Mouse (Mus musculus): ENCODE measurements around the gene Unc5b. TPM values are rescaled to one million over a fixed set of nuclear protein-coding genes. Genes with fewer than 3 reads are reported as not detected.

Unc5b gene
- total and polyA plus RNA-seq, 3 experiments = 0.04 to 0.21 (median 0.06) TPM

GRCm38 (mm10) chr10:60753261-60753660, 78.1 kb downstream of the Unc5b start:
- Histone ChIP-seq H3K9me3 (replicated peaks; ENCODE audit: low read length) (peaks cover 17% of the 10 kb centered on the region), H3K9ac (ENCODE audit: insufficient read depth, low read depth) (0 out of 2 replicates have a peak overlapping the region, but pooled peaks have one; percentile 5), H3K4me1 (ENCODE audit: control insufficient read depth in 1 of 2, insufficient read depth in 2 of 2) (peaks cover 23 to 44% of the 10 kb centered on the region in 2 experiments), H3K36me3 (replicated peaks in 1 of 2; ENCODE audit: control insufficient read depth in 1 of 2, insufficient read depth in 1 of 2, low read length in 1 of 2) (peaks cover 12 to 24% of the 10 kb centered on the region in 2 experiments), H3K4me3 (replicated peaks in 1 of 3; ENCODE audit: low read depth in 2 of 3, low read length in 2 of 3, poor library complexity in 1 of 3) (no peak overlapping the region), H3K27ac (ENCODE audit: insufficient read depth, low read depth) (no peak overlapping the region), H3K79me2 (replicated peaks; ENCODE audit: control insufficient read depth, extremely low read depth, insufficient read depth, poor library complexity, severe bottlenecking) (no peaks in the 10 kb centered on the region), H3K27me3 (replicated peaks) (peaks cover 7% of the 10 kb centered on the region), H3K4me2 (ENCODE audit: insufficient read depth, low read depth, poor library complexity, severe bottlenecking) (no peak overlapping the region)
- dilution Hi-C loops (cut with MboI; ENCODE audit: extremely low pct_ligation_motif_present, extremely low pct_unique_long_range_greater_than_20kb, low sequenced_read_pairs) (loop anchor here (25.0 kb wide), 1 partner anchor 309 kb away; no protein-coding TSS in a partner anchor), in situ Hi-C loops (cut with MboI; ENCODE audit: low pct_ligation_motif_present, low pct_unique_long_range_greater_than_20kb, low sequenced_read_pairs) (loop anchor here (5.0 to 10.0 kb wide), 3 partner anchors 56 to 448 kb away; partner anchors contain the start of gene Cdh23)
- TF ChIP-seq RAD21 (IDR thresholded peaks at IDR 0.05; ENCODE audit: low read depth, low read length) (no peak), POLR2AphosphoS2 (IDR thresholded peaks at IDR 0.05; ENCODE audit: low read depth, low read length) (no peak), MEF2A (IDR thresholded peaks at IDR 0.05; ENCODE audit: borderline replicate concordance, low read depth, low read length) (no peak), CHD2 (IDR thresholded peaks at IDR 0.05; ENCODE audit: low read length) (no peak), ELF1 (IDR thresholded peaks at IDR 0.05; ENCODE audit: low read depth, low read length) (no peak), RCOR1 (conservative IDR thresholded peaks at IDR 0.05; ENCODE audit: low read depth, low read length) (no peak), MAX (IDR thresholded peaks at IDR 0.05; ENCODE audit: low read length) (no peak), E2F4 (IDR thresholded peaks at IDR 0.05; ENCODE audit: insufficient replicate concordance, low read depth, low read length) (no peak), SMC3 (IDR thresholded peaks at IDR 0.05; ENCODE audit: low read depth, low read length) (no peak), HCFC1 (IDR thresholded peaks at IDR 0.05; ENCODE audit: low read depth, low read length) (no peak), TBP (conservative IDR thresholded peaks at IDR 0.05; ENCODE audit: low read depth, low read length) (no peak), ZNF384 (IDR thresholded peaks at IDR 0.05; ENCODE audit: low read depth, low read length) (no peak), TCF12 (IDR thresholded peaks at IDR 0.05; ENCODE audit: low read depth, low read length) (no peak), IRF4 (IDR thresholded peaks at IDR 0.05; ENCODE audit: low read depth, low read length) (no peak), MAZ (IDR thresholded peaks at IDR 0.05; ENCODE audit: low read depth, low read length) (no peak), POLR2A (IDR thresholded peaks at IDR 0.05; ENCODE audit: low read depth, low read length) (no peak), CHD1 (IDR thresholded peaks at IDR 0.05; ENCODE audit: low read depth, low read length) (no peak)
- no peak for DNase-seq (ENCODE audit: extremely low read depth)

- in situ Hi-C loops (cut with MboI; ENCODE audit: low pct_ligation_motif_present, low pct_unique_long_range_greater_than_20kb, low sequenced_read_pairs) (loop anchor here (5.0 to 10.0 kb wide), 3 partner anchors 55 to 448 kb away; partner anchors contain the start of gene Cdh23), dilution Hi-C loops (cut with MboI; ENCODE audit: extremely low pct_ligation_motif_present, extremely low pct_unique_long_range_greater_than_20kb, low sequenced_read_pairs) (loop anchor here (25.0 kb wide), 1 partner anchor 310 kb away; no protein-coding TSS in a partner anchor)
- H3K4me2 ChIP-seq (ENCODE audit: insufficient read depth, low read depth, poor library complexity, severe bottlenecking) = peak within 1 kb of the TSS; percentile 48
- no peaks in the 10 kb centered on the region for H3K79me2 ChIP-seq (replicated peaks; ENCODE audit: control insufficient read depth, extremely low read depth, insufficient read depth, poor library complexity, severe bottlenecking)
- H3K36me3 ChIP-seq (replicated peaks in 1 of 2; ENCODE audit: control insufficient read depth in 1 of 2, insufficient read depth in 1 of 2, low read length in 1 of 2) = peaks cover 19 to 33% of the 10 kb centered on the region in 2 experiments
- peaks cover 9% of the 10 kb centered on the region for H3K9me3 ChIP-seq (replicated peaks; ENCODE audit: low read length)
- peak within 1 kb of the TSS; percentile 56 for H3K27ac ChIP-seq (ENCODE audit: insufficient read depth, low read depth)
- peak; percentile 91 for DNase-seq (ENCODE audit: extremely low read depth)
- H3K9ac ChIP-seq (ENCODE audit: insufficient read depth, low read depth) = peak within 1 kb of the TSS; percentile 87
- peak within 1 kb of the TSS; percentile 75 to 85 (median 75) for H3K4me3 ChIP-seq (replicated peaks in 1 of 3; ENCODE audit: low read depth in 2 of 3, low read length in 2 of 3, poor library complexity in 1 of 3)
- no peaks in the 10 kb centered on the region for H3K27me3 ChIP-seq (replicated peaks)
- H3K4me1 ChIP-seq (ENCODE audit: control insufficient read depth in 1 of 2, insufficient read depth in 2 of 2) = peaks cover 24 to 53% of the 10 kb centered on the region in 2 experiments
- no peak for TF ChIP-seq RCOR1 (conservative IDR thresholded peaks at IDR 0.05; ENCODE audit: low read depth, low read length)
- TF ChIP-seq POLR2A (IDR thresholded peaks at IDR 0.05; ENCODE audit: low read depth, low read length) = peak; percentile 95
- TF ChIP-seq CTCF (conservative IDR thresholded peaks at IDR 0.05 in 1 of 2, IDR thresholded peaks at IDR 0.05 in 1 of 2; ENCODE audit: low read depth in 2 of 2, low read length in 2 of 2) = peak in 1 of 2 experiments; percentile 64; a peak in 2 of 4 replicates
- no peak for TF ChIP-seq E2F4 (IDR thresholded peaks at IDR 0.05; ENCODE audit: insufficient replicate concordance, low read depth, low read length)
- TF ChIP-seq SIN3A (IDR thresholded peaks at IDR 0.05; ENCODE audit: low read length) = peak; percentile 76
- TF ChIP-seq CHD1 (IDR thresholded peaks at IDR 0.05; ENCODE audit: low read depth, low read length) = no peak
- TF ChIP-seq HCFC1 (IDR thresholded peaks at IDR 0.05; ENCODE audit: low read depth, low read length) = peak; percentile 53
- peak; percentile 54; the same call in 1 of the 2 replicates for TF ChIP-seq MEF2A (IDR thresholded peaks at IDR 0.05; ENCODE audit: borderline replicate concordance, low read depth, low read length)
- no peak for TF ChIP-seq MAFK (IDR thresholded peaks at IDR 0.05; ENCODE audit: insufficient replicate concordance, low read length)
- TF ChIP-seq JUN (IDR thresholded peaks at IDR 0.05; ENCODE audit: insufficient read depth, low read depth, low read length) = no peak
- no peak for TF ChIP-seq CHD2 (IDR thresholded peaks at IDR 0.05; ENCODE audit: low read length)
- no peak for TF ChIP-seq GABPA (IDR thresholded peaks at IDR 0.05; ENCODE audit: insufficient replicate concordance, low read depth, low read length)
- no peak for TF ChIP-seq USF1 (IDR thresholded peaks at IDR 0.05; ENCODE audit: low read depth, low read length)
- no peak for TF ChIP-seq NRF1 (IDR thresholded peaks at IDR 0.05; ENCODE audit: low read depth, low read length)
- no peak for TF ChIP-seq ETS1 (conservative IDR thresholded peaks at IDR 0.05; ENCODE audit: low read depth, low read length)
- TF ChIP-seq TCF12 (IDR thresholded peaks at IDR 0.05; ENCODE audit: low read depth, low read length) = peak; percentile 80
- TF ChIP-seq ELF1 (IDR thresholded peaks at IDR 0.05; ENCODE audit: low read depth, low read length) = peak; percentile 100
- no peak for TF ChIP-seq EP300 (IDR thresholded peaks at IDR 0.05; ENCODE audit: low read length)
- peak; percentile 87 for TF ChIP-seq ZMIZ1 (IDR thresholded peaks at IDR 0.05; ENCODE audit: low read depth, low read length)
These were observed 79.1 kb downstream of the Unc5b start, which contains the start of gene Slc29a3 for GRCm38 (mm10) chr10:60752040-60753020. Slc29a3 (minus strand) TSS chr10:60752794.
